ENCODE assay signal across 9 mouse cellular contexts in the genomic region with DNA sequence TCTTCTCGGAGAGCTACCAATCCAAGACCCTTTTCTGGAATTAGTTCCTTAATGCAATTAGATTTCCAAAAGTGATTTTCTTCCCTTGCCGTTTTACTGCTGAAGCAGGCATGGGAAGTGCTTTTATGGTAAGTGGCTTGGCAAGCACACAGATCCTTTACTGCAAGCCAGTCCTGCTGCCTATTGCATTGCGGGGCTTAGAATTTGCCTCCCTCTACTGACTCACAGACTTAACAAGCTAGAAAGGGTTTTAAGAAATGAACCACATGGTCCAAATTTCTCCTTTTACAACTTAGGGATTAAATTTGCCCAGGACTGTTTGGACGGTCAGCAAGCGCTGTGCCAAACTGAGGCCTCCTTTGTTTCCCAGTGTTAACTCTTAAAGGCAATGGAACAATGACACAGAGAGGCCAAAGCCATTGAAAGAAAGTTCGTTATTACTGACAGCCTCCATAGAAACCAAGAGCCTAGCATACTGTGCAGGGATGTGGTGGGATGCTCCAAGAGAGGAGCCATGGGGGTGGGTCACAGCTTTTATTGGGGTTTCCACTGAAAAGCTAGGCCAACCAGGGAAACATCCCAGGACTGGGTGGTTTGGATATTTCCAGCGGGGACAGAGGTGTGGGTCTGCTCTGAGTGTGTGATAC.
DNase-seq lines count a peak whose midpoint lies in the region; ATAC-seq and TF ChIP-seq lines count a peak whose summit lies in the region.
"Had no signal": no experiment of that assay in that cellular context is flagged by ENCODE, and none has a peak within 500 bp of the region (broad histone marks: within the 10 kb centered on the region; RNA-seq: fewer than 3 reads in every experiment).

No protein-coding gene starts in this region.

- no peak for DNase-seq in kidney, adult 11 months
- no peak for DNase-seq in thymus, postnatal 14 days
- no peak for DNase-seq in adrenal gland, postnatal 14 days
- no peak for DNase-seq in cerebellum, adult 18-20 months

- no peaks in the 10 kb centered on the region for H3K36me3 ChIP-seq in kidney, embryonic 16.5 days (ENCODE audit: insufficient read depth, low read length)
- no peaks in the 10 kb centered on the region for H3K36me3 ChIP-seq in hindbrain, embryonic 12.5 days
- H3K36me3 ChIP-seq in midbrain, embryonic 15.5 days (replicated peaks): no peaks in the 10 kb centered on the region

- no peaks in the 10 kb centered on the region for H3K4me1 ChIP-seq in kidney, embryonic 16.5 days (ENCODE audit: insufficient read depth, low read length)
- H3K4me1 ChIP-seq in cortical plate, adult 2 months (ENCODE audit: control insufficient read depth, insufficient read depth, low read length): no peaks in the 10 kb centered on the region
- peaks cover 44% of the 10 kb centered on the region for H3K4me1 ChIP-seq in hindbrain, embryonic 12.5 days
- H3K4me1 ChIP-seq in midbrain, embryonic 15.5 days: peaks cover 15% of the 10 kb centered on the region
- H3K4me1 ChIP-seq: megakaryocyte, embryonic 14.5 days had no signal

- no peak overlapping the region for H3K9ac ChIP-seq in kidney, embryonic 16.5 days (replicated peaks; ENCODE audit: low read length)
- no peak overlapping the region for H3K9ac ChIP-seq in hindbrain, embryonic 12.5 days
- no peak overlapping the region for H3K9ac ChIP-seq in midbrain, embryonic 15.5 days

- WGBS in kidney, embryonic 16.5 days: 65% methylated on average over 7 of the region's 7 CpGs
- WGBS in hindbrain, embryonic 12.5 days: 35% methylated on average over 7 of the region's 7 CpGs
- 24% methylated on average over 7 of the region's 7 CpGs for WGBS in midbrain, embryonic 15.5 days

- no peak for TF ChIP-seq POLR2A in cortical plate, adult 2 months (IDR thresholded peaks at IDR 0.05; ENCODE audit: extremely low read depth, insufficient read depth, low read length)

- H3K4me3 ChIP-seq in kidney, embryonic 16.5 days (ENCODE audit: low read length): no peak overlapping the region
- no peak overlapping the region for H3K4me3 ChIP-seq in cortical plate, adult 2 months (ENCODE audit: insufficient read depth, low read length)
- no peak overlapping the region for H3K4me3 ChIP-seq in hindbrain, embryonic 12.5 days
- H3K4me3 ChIP-seq in midbrain, embryonic 15.5 days: no peak overlapping the region
- H3K4me3 ChIP-seq: megakaryocyte, embryonic 14.5 days had no signal

- 0 out of 2 replicates have a peak, but pooled peaks have one; percentile 2 for TF ChIP-seq CTCF in cortical plate, adult 2 months (IDR thresholded peaks at IDR 0.05; ENCODE audit: extremely low read depth, insufficient read depth, low read length)

- ATAC-seq in kidney, embryonic 16.5 days (ENCODE audit: low FRiP score, low TSS enrichment): peak; percentile 31; the same call in 1 of the 2 replicates
- peak; percentile 59 for ATAC-seq in hindbrain, embryonic 12.5 days (ENCODE audit: low FRiP score)
- ATAC-seq in midbrain, embryonic 15.5 days (replicated peaks): peak; percentile 61

- H3K27ac ChIP-seq in kidney, embryonic 16.5 days (ENCODE audit: low read length): no peak overlapping the region
- H3K27ac ChIP-seq in cortical plate, adult 2 months (ENCODE audit: insufficient read depth, low read length): no peak overlapping the region
- H3K27ac ChIP-seq in hindbrain, embryonic 12.5 days: peak overlapping the region; percentile 75
- H3K27ac ChIP-seq in midbrain, embryonic 15.5 days: no peak overlapping the region

- no peak overlapping the region for H3K4me2 ChIP-seq in kidney, embryonic 16.5 days (replicated peaks; ENCODE audit: low read depth, low read length)
- H3K4me2 ChIP-seq in hindbrain, embryonic 12.5 days (replicated peaks): no peak overlapping the region
- no peak overlapping the region for H3K4me2 ChIP-seq in midbrain, embryonic 15.5 days

- H3K27me3 ChIP-seq in kidney, embryonic 16.5 days (ENCODE audit: insufficient read depth, low read length): no peaks in the 10 kb centered on the region
- no peaks in the 10 kb centered on the region for H3K27me3 ChIP-seq in hindbrain, embryonic 12.5 days
- H3K27me3 ChIP-seq in midbrain, embryonic 15.5 days (replicated peaks): peaks cover 2% of the 10 kb centered on the region

- H3K9me3 ChIP-seq in kidney, embryonic 16.5 days (ENCODE audit: low read length): no peaks in the 10 kb centered on the region
- H3K9me3 ChIP-seq in hindbrain, embryonic 12.5 days (replicated peaks): no peaks in the 10 kb centered on the region
- H3K9me3 ChIP-seq in midbrain, embryonic 15.5 days: no peaks in the 10 kb centered on the region
- H3K9me3 ChIP-seq: megakaryocyte, embryonic 14.5 days had no signal
